Mouse (Mus musculus): Measurements from ENCODE around the gene Ap1m1.

Gene Ap1m1

GRCm38 (mm10) chr8:72257171-72257901 is 17.5 kb downstream of the Ap1m1 start:
- in situ Hi-C loops (cut with MboI; ENCODE audit: low sequenced_read_pairs) = loop anchor here (5.0 kb wide), 1 partner anchor 110 kb away; no protein-coding TSS in a partner anchor

- in situ Hi-C loops (cut with MboI; ENCODE audit: low sequenced_read_pairs) = loop anchor here (5.0 kb wide), 1 partner anchor 109 kb away; no protein-coding TSS in a partner anchor
Measured at GRCm38 (mm10) chr8:72257902-72258238, 18.1 kb downstream of the Ap1m1 start.

- in situ Hi-C loops (cut with MboI; ENCODE audit: low sequenced_read_pairs) = loop anchor here (5.0 kb wide), 1 partner anchor 107 kb away; no protein-coding TSS in a partner anchor
Measured at GRCm38 (mm10) chr8:72259862-72260261, 20.0 kb downstream of the Ap1m1 start.

- in situ Hi-C loops (cut with MboI; ENCODE audit: low sequenced_read_pairs) = no loop called here
Measured at GRCm38 (mm10) chr8:72260585-72260984, 20.8 kb downstream of the Ap1m1 start.

GRCm38 (mm10) chr8:72261019-72261418 is 21.2 kb downstream of the Ap1m1 start:
- in situ Hi-C loops (cut with MboI; ENCODE audit: low sequenced_read_pairs) = no loop called here

GRCm38 (mm10) chr8:72261431-72261830 is 21.6 kb downstream of the Ap1m1 start:
- in situ Hi-C loops (cut with MboI; ENCODE audit: low sequenced_read_pairs) = no loop called here

- in situ Hi-C loops (cut with MboI; ENCODE audit: low sequenced_read_pairs) = no loop called here
Measured at GRCm38 (mm10) chr8:72261872-72262271, 22.1 kb downstream of the Ap1m1 start.

- in situ Hi-C loops (cut with MboI; ENCODE audit: low sequenced_read_pairs) = no loop called here
Measured at GRCm38 (mm10) chr8:72262756-72263155, 22.9 kb downstream of the Ap1m1 start.

- in situ Hi-C loops (cut with MboI; ENCODE audit: low sequenced_read_pairs) = no loop called here
Measured at GRCm38 (mm10) chr8:72263451-72263850, 23.6 kb downstream of the Ap1m1 start.

- in situ Hi-C loops (cut with MboI; ENCODE audit: low sequenced_read_pairs) = no loop called here
Measured at GRCm38 (mm10) chr8:72265342-72265741, 25.5 kb downstream of the Ap1m1 start.

- in situ Hi-C loops (cut with MboI; ENCODE audit: low sequenced_read_pairs) = no loop called here
Measured at GRCm38 (mm10) chr8:72266671-72267070, 26.9 kb downstream of the Ap1m1 start.

GRCm38 (mm10) chr8:72267106-72267505 is 27.3 kb downstream of the Ap1m1 start:
- in situ Hi-C loops (cut with MboI; ENCODE audit: low sequenced_read_pairs) = no loop called here

- in situ Hi-C loops (cut with MboI; ENCODE audit: low sequenced_read_pairs) = no loop called here
Measured at GRCm38 (mm10) chr8:72268356-72268755, 28.5 kb downstream of the Ap1m1 start.

- in situ Hi-C loops (cut with MboI; ENCODE audit: low sequenced_read_pairs) = no loop called here
Measured at GRCm38 (mm10) chr8:72270606-72271005, 30.8 kb downstream of the Ap1m1 start.

GRCm38 (mm10) chr8:72271051-72271660 is 31.3 kb downstream of the Ap1m1 start:
- in situ Hi-C loops (cut with MboI; ENCODE audit: low sequenced_read_pairs) = no loop called here

GRCm38 (mm10) chr8:72271691-72272090 is 31.9 kb downstream of the Ap1m1 start:
- in situ Hi-C loops (cut with MboI; ENCODE audit: low sequenced_read_pairs) = no loop called here

- in situ Hi-C loops (cut with MboI; ENCODE audit: low sequenced_read_pairs) = no loop called here
Measured at GRCm38 (mm10) chr8:72272361-72272760, 32.5 kb downstream of the Ap1m1 start.

GRCm38 (mm10) chr8:72273111-72273770 is 33.4 kb downstream of the Ap1m1 start:
- in situ Hi-C loops (cut with MboI; ENCODE audit: low sequenced_read_pairs) = no loop called here

- in situ Hi-C loops (cut with MboI; ENCODE audit: low sequenced_read_pairs) = no loop called here
Measured at GRCm38 (mm10) chr8:72273807-72274206, 34.0 kb downstream of the Ap1m1 start.

GRCm38 (mm10) chr8:72277244-72277643 is 37.4 kb downstream of the Ap1m1 start:
- in situ Hi-C loops (cut with MboI; ENCODE audit: low sequenced_read_pairs) = no loop called here

- in situ Hi-C loops (cut with MboI; ENCODE audit: low sequenced_read_pairs) = no loop called here
Measured at GRCm38 (mm10) chr8:72279151-72279550, 39.3 kb downstream of the Ap1m1 start.

- in situ Hi-C loops (cut with MboI; ENCODE audit: low sequenced_read_pairs) = no loop called here
Measured at GRCm38 (mm10) chr8:72281634-72282033, 41.8 kb downstream of the Ap1m1 start.

Measured in CH12F3 (cell line).